Mouse (Mus musculus): ENCODE data around the gene Cfl1.
"Not testable (repeated sequence)": the region's sequence is repeated elsewhere in the genome, so short reads cannot be mapped to it uniquely, and the experiment has no call there.

Gene Cfl1

GRCm38 (mm10) chr19:5488878-5489571 is 1.2 kb upstream of the Cfl1 start:
- peak; percentile 94 for DNase-seq (ENCODE audit: low read depth, low spot score)

- DNase-seq (ENCODE audit: low read depth, low spot score), result not testable (repeated sequence)
Measured at GRCm38 (mm10) chr19:5489721-5490120, 534 bp upstream of the Cfl1 start.

GRCm38 (mm10) chr19:5490898-5491708 is 848 bp downstream of the Cfl1 start:
- peak; percentile 59 for DNase-seq (ENCODE audit: low read depth, low spot score)

- DNase-seq (ENCODE audit: low read depth, low spot score), result no peak
Measured at GRCm38 (mm10) chr19:5492641-5493040, 2.4 kb downstream of the Cfl1 start.

- DNase-seq (ENCODE audit: low read depth, low spot score), result not testable (repeated sequence)
Measured at GRCm38 (mm10) chr19:5493301-5493721, 3.1 kb downstream of the Cfl1 start.

GRCm38 (mm10) chr19:5494314-5494713 is 4.1 kb downstream of the Cfl1 start:
- no peak for DNase-seq (ENCODE audit: low read depth, low spot score)

- no peak for DNase-seq (ENCODE audit: low read depth, low spot score)
Measured at GRCm38 (mm10) chr19:5495353-5496051, 5.2 kb downstream of the Cfl1 start.

- no peak for DNase-seq (ENCODE audit: low read depth, low spot score)
Measured at GRCm38 (mm10) chr19:5496052-5496370, 5.8 kb downstream of the Cfl1 start.

- no peak for DNase-seq (ENCODE audit: low read depth, low spot score)
Measured at GRCm38 (mm10) chr19:5500330-5500875, 10.1 kb downstream of the Cfl1 start.

GRCm38 (mm10) chr19:5503687-5504086 is 13.4 kb downstream of the Cfl1 start, which contains the start of gene 1700020D05Rik:
Gene 1700020D05Rik (minus strand): TSS chr19:5503787.
- no peak for DNase-seq (ENCODE audit: low read depth, low spot score)

GRCm38 (mm10) chr19:5510031-5511026 is 20.1 kb downstream of the Cfl1 start, which contains the start of gene Snx32:
Gene Snx32 (minus strand): TSS chr19:5510538.
- DNase-seq (ENCODE audit: low read depth, low spot score), result peak; percentile 92

- DNase-seq (ENCODE audit: low read depth, low spot score), result no peak
Measured at GRCm38 (mm10) chr19:5511074-5511632, 20.9 kb downstream of the Cfl1 start.

- no peak for DNase-seq (ENCODE audit: low read depth, low spot score)
Measured at GRCm38 (mm10) chr19:5512091-5513004, 22.1 kb downstream of the Cfl1 start.

GRCm38 (mm10) chr19:5513005-5513349 is 22.7 kb downstream of the Cfl1 start:
- no peak for DNase-seq (ENCODE audit: low read depth, low spot score)

GRCm38 (mm10) chr19:5515840-5516777 is 25.9 kb downstream of the Cfl1 start:
- no peak for DNase-seq (ENCODE audit: low read depth, low spot score)

- DNase-seq (ENCODE audit: low read depth, low spot score), result no peak
Measured at GRCm38 (mm10) chr19:5516906-5517505, 26.8 kb downstream of the Cfl1 start.

- DNase-seq (ENCODE audit: low read depth, low spot score), result no peak
Measured at GRCm38 (mm10) chr19:5518721-5519120, 28.5 kb downstream of the Cfl1 start.

GRCm38 (mm10) chr19:5525204-5525603 is 34.9 kb downstream of the Cfl1 start:
- DNase-seq (ENCODE audit: low read depth, low spot score), result no peak

All from embryo, embryonic 11.5 days (tissue).